Comparison of ENCODE assay signal across 10 mouse cellular contexts in genomic region chr11:120268195-120268967, GRCm38 (mm10). TPM values are rescaled to one million over a fixed set of nuclear protein-coding genes. Genes with fewer than 3 reads are reported as not detected.
DNase-seq lines count a peak whose midpoint lies in the region; ATAC-seq and TF ChIP-seq lines count a peak whose summit lies in the region.
"Had no signal": no experiment of that assay in that cellular context is flagged by ENCODE, and none has a peak within 500 bp of the region (broad histone marks: within the 10 kb centered on the region; RNA-seq: fewer than 3 reads in every experiment).

No protein-coding gene starts in this region.

- intact Hi-C loops in left cerebral cortex, adult 2 months (cut with DNase I): no loop called here

- ATAC-seq in stomach, postnatal 0 days (ENCODE audit: low FRiP score, low TSS enrichment): no peak
- ATAC-seq in kidney, embryonic 15.5 days (replicated peaks; ENCODE audit: low FRiP score): no peak

- peak; percentile 31 for TF ChIP-seq CTCF in left cerebral cortex, adult 2 months (IDR thresholded peaks at IDR 0.05)
- peak; percentile 64 for TF ChIP-seq CTCF in layer of hippocampus, adult 2 months (conservative IDR thresholded peaks at IDR 0.05)
- peak; percentile 29; the same call in 1 of the 2 replicates for TF ChIP-seq CTCF in stomach, postnatal 0 days (IDR thresholded peaks at IDR 0.05; ENCODE audit: low read depth)

- peak in 1 of 2 experiments; percentile 50 for DNase-seq in left cerebral cortex, adult 2 months (ENCODE audit: extremely low spot score in 1 of 2, low spot score in 2 of 2)
- no peak for DNase-seq in left cerebral cortex, adult 11 months (ENCODE audit: low spot score)
- DNase-seq in brain, adult 2 months (ENCODE audit: low read depth, low spot score): peak; percentile 82
- peak; percentile 75 to 86 for DNase-seq in layer of hippocampus, adult 2 months (ENCODE audit: low spot score in 2 of 2)
- no peak for DNase-seq in stomach, postnatal 0 days (ENCODE audit: low spot score)
- DNase-seq in gastrocnemius, postnatal 10 days: no peak
- DNase-seq in embryo, embryonic 11 days: no peak
- DNase-seq: cerebellum, postnatal 25 days; heart, adult 18-20 months had no signal

- no peaks in the 10 kb centered on the region for H3K4me1 ChIP-seq in stomach, postnatal 0 days (replicated peaks; ENCODE audit: control insufficient read depth, insufficient read depth)
- peaks cover 60% of the 10 kb centered on the region for H3K4me1 ChIP-seq in kidney, embryonic 15.5 days

- no peaks in the 10 kb centered on the region for H3K9me3 ChIP-seq in stomach, postnatal 0 days (ENCODE audit: control insufficient read depth, low read length)
- no peaks in the 10 kb centered on the region for H3K9me3 ChIP-seq in kidney, embryonic 15.5 days (replicated peaks)

- H3K27ac ChIP-seq in left cerebral cortex, adult 2 months: peak overlapping the region; percentile 56
- H3K27ac ChIP-seq in layer of hippocampus, adult 2 months: peak overlapping the region; percentile 98
- H3K27ac ChIP-seq in stomach, postnatal 0 days (replicated peaks): no peak overlapping the region
- H3K27ac ChIP-seq in kidney, embryonic 15.5 days: no peak overlapping the region

- TF ChIP-seq EP300 in stomach, postnatal 0 days (optimal IDR thresholded peaks at IDR 0.05): no peak

- no peak overlapping the region for H3K4me3 ChIP-seq in left cerebral cortex, adult 2 months
- H3K4me3 ChIP-seq in layer of hippocampus, adult 2 months: peak overlapping the region; percentile 34
- H3K4me3 ChIP-seq in stomach, postnatal 0 days (ENCODE audit: low read depth, low read length): no peak overlapping the region
- H3K4me3 ChIP-seq in kidney, embryonic 15.5 days (replicated peaks): no peak overlapping the region

- H3K9ac ChIP-seq in stomach, postnatal 0 days (ENCODE audit: low read length): no peak overlapping the region
- H3K9ac ChIP-seq in kidney, embryonic 15.5 days: no peak overlapping the region

- WGBS in stomach, postnatal 0 days: 86% methylated on average over 10 of the region's 10 CpGs
- 87% methylated on average over 10 of the region's 10 CpGs for WGBS in kidney, embryonic 15.5 days

- peaks cover 16% of the 10 kb centered on the region for H3K36me3 ChIP-seq in stomach, postnatal 0 days (ENCODE audit: control insufficient read depth, insufficient read depth, low read length)
- peaks cover 49% of the 10 kb centered on the region for H3K36me3 ChIP-seq in kidney, embryonic 15.5 days

- H3K4me2 ChIP-seq in stomach, postnatal 0 days (replicated peaks; ENCODE audit: low read depth): no peak overlapping the region
- H3K4me2 ChIP-seq in kidney, embryonic 15.5 days: no peak overlapping the region

- H3K27me3 ChIP-seq in stomach, postnatal 0 days (ENCODE audit: control insufficient read depth, insufficient read depth, low read length): no peaks in the 10 kb centered on the region
- H3K27me3 ChIP-seq in kidney, embryonic 15.5 days: no peaks in the 10 kb centered on the region

RNA-seq across cellular contexts. Expression of gene Bahcc1, which starts 35.6 kb away (rescaled TPM):
- total RNA-seq in left cerebral cortex, adult 2 months (2021): 10 to 100 TPM; 20.6 to 21.3 TPM
- total RNA-seq in layer of hippocampus, adult 2 months (2021): 10 to 100 TPM; 19.9 to 20.7 TPM
- 2.7 and 2.9 TPM in 2 replicates for polyA plus RNA-seq in stomach, postnatal 0 days (2015; fragmentation: Nextera tagmentation; extraction: Ambion mirVana)
- 11.8 and 14.1 TPM in 2 replicates for polyA plus RNA-seq in kidney, embryonic 15.5 days (2015; fragmentation: Nextera tagmentation; extraction: Ambion mirVana)
- total RNA-seq in gastrocnemius, postnatal 10 days (2021): 10 to 100 TPM in 1 of 2 experiments, 1 to 10 TPM in 1; 6.4 to 10.5 TPM

Comparison
In these comparisons a context has a peak if more than half of its experiments do, and no peak if none do; other contexts are left out.
1. DNase-seq: peak in brain, adult 2 months (single experiment) and layer of hippocampus, adult 2 months (2 of 2); none in left cerebral cortex, adult 11 months (single experiment), stomach, postnatal 0 days (single experiment), gastrocnemius, postnatal 10 days (single experiment) and embryo, embryonic 11 days (single experiment).
2. H3K27ac ChIP-seq: peak in left cerebral cortex, adult 2 months (single experiment) and layer of hippocampus, adult 2 months (single experiment); none in stomach, postnatal 0 days (single experiment) and kidney, embryonic 15.5 days (single experiment).
3. Peak in every context shown above with its lines, with median percentiles within 50 percentile points of each other: CTCF ChIP-seq.